Mouse (Mus musculus) lung, postnatal 4 days (tissue): ENCODE data around the gene Emilin1.

ENCODE experiments used
- DNase-seq, 2 experiments: peaks; one replicate each; pipeline ENCODE4 v3.0.0; 2021

Emilin1 gene

DNA sequence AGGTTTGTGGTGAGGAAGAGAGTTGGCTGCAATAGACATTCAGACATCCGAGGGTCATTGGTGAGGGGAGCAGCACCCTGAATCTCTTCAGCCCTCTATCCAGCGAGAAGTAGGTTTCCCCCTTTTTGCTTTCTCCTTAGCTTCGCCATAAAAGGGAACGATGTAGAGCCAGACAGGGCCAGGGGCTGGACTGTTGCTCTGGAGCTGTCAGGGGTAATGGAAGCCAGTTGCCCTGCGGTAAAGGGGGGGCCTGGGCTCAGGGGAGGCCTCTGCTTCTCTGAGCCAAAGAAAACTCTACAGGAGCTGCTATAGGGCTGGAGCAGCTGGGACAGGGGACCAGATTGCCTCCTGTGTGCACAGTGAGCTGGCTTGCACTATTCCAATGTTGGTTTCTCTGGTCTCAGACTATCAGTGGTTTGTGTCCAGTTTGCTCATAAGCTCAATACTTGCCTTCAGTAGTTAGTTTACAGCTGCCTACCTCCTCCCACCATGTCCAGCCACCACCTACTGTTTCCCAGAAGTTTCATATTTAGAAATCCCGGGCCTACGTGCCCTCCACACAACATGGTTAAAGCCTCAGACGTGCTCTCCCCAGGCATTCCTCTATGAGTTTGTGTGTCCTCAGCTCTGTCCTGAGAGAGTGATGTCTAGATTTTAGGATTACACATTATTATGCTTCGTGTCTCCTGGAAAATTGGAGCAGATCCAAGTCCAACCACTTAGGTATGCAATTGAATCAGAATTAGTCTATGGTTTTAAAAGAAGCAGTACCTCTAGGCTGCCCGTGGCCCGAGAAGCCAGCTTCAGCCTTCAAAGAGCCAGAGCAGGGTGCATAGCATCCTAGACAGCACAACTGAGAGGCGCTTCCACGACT, 4.5 kb upstream of the Emilin1 start:
- peak; percentile 52 to 80 for DNase-seq

GRCm38 (mm10) chr5:30909300-30909659, 3.9 kb upstream of the Emilin1 start:
- no peak for DNase-seq

GRCm38 (mm10) chr5:30909863-30910262, 3.3 kb upstream of the Emilin1 start:
- no peak for DNase-seq

GRCm38 (mm10) chr5:30910481-30910880, 2.7 kb upstream of the Emilin1 start:
- no peak for DNase-seq

DNA sequence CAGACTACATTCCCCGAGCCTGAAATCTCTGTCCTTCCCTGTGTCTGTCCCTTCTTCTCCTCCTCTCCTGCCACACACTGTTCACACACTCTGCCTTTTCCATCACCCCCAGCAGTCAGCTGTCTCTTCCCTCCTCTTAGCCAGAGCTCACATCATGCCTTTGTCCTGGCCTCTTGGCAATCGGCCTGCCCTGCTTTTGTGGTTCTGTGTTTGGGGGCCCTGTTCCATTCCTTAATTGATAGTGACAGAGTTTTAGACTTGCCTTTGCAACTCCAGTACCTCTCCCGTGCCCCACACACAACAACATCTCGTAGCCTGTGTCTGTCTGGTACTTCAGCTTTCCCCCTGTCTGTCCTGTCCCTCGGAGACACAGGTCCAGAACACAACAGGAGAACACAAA, 1.0 kb upstream of the Emilin1 start:
- DNase-seq = peak in 1 of 2 experiments; percentile 58

DNA sequence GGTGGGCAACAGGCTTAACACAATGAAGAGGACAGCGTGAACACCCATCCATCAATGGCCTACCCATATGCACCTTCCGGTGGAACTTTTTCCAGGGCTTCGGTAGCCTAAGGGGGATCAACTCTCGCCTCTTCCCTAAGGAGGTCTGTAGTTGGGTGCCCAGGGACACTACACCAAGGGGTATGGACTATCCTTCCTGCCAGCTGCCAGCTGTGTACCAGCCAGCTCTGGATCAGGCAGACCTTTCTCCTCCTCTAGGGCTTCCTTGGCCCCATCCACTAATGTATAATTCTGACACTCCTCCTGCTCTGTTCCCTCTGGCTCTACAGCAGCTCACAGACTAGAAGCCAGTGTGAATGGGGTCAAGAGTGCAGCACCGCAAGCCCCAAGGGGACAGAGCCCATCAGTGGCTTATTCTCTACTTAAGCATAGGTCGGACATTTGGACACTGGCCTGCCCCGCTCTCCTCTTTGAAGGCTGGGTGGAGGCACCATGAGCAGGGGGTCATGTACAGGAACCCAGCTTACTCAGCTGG, 966 bp downstream of the Emilin1 start:
- peak in 1 of 2 experiments; percentile 25 for DNase-seq

DNA sequence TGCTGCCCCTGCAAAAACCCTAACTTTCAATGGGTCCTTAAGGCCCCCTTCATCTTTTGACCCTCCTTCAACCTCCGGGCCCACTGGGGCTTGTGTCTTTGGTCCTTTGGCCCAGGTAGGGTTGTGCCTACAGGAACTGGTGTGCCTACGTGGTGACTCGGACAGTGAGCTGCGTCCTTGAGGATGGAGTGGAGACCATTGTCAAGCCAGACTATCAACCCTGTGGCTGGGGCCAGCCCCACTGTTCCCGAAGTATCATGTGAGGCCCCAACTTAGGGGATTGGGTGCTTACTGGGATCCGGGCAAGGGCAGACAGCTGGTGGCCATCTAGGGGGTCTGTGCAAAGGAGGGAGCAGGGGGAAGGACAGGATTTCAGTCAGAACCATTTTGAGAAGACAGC, 1.6 kb downstream of the Emilin1 start:
- DNase-seq = peak in 1 of 2 experiments; percentile 30

GRCm38 (mm10) chr5:30915456-30915855, 2.3 kb downstream of the Emilin1 start:
- DNase-seq = peak; percentile 42 to 48

GRCm38 (mm10) chr5:30915974-30916433, 2.8 kb downstream of the Emilin1 start:
- DNase-seq = peak; percentile 91 to 96

DNA sequence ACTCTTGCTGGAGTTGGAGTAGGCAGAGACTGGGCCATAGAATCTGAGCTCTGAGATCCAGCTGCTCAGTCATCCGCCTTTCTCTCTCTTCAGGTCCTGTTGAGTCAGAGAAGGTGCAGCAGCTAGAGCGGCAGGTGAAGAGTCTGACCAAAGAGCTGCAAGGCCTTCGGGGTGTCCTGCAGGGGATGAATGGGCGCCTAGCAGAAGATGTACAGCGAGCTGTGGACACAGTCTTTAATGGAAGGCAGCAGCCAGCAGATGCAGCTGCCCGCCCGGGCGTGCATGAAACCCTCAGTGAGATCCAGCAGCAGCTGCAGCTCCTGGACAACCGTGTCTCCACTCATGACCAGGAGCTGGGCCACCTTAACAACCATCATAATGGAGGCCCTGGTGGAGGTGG, 3.6 kb downstream of the Emilin1 start:
- DNase-seq = no peak

- DNase-seq = peak in 1 of 2 experiments; percentile 28
These were observed 4.1 kb downstream of the Emilin1 start for GRCm38 (mm10) chr5:30917348-30917747.

DNA sequence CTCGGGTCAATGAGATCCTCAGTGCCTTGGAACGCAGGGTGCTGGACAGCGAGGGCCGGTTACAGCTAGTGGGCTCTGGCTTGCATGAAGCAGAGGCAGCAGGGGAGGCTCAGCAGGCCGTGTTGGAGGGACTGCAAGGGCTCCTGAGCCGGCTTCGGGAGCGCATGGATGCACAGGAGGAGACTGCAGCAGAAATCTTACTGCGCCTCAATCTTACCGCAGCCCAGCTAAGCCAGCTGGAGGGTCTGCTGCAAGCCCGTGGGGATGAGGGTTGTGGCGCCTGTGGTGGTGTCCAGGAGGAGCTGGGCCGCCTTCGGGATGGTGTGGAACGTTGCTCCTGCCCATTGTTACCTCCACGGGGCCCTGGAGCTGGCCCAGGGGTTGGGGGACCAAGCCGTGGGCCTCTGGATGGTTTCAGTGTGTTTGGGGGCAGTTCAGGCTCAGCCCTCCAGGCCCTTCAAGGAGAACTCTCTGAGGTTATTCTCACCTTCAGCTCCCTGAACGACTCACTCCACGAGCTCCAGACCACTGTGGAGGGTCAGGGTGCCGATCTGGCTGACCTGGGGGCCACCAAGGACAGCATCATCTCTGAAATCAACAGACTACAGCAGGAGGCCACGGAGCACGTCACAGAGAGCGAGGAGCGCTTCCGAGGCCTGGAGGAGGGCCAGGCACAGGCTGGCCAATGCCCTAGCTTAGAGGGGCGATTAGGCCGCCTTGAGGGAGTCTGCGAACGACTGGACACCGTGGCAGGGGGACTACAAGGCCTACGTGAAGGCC, 4.9 kb downstream of the Emilin1 start:
- peak in 1 of 2 experiments; percentile 26 for DNase-seq

DNA sequence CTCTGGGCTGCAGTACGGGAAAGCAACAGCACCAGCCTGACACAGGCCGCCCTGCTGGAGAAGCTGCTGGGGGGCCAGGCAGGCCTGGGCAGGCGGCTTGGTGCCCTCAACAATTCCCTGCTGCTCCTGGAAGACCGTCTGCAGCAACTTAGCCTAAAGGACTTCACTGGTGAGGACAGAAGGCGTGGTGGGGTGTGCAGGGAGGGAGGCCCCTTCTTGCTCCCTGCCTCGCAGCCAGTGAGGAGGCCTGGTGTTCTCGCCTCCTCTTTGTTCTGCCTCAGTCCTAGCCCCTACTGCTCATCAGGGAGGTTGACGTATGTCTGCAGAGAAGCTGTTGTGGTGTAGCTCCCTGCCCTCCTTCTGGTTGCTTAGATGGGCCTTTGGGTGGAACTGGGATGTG, 5.5 kb downstream of the Emilin1 start:
- DNase-seq = no peak

- DNase-seq = no peak
These were observed 6.8 kb downstream of the Emilin1 start for GRCm38 (mm10) chr5:30919831-30920614.

GRCm38 (mm10) chr5:30920621-30921020, 7.4 kb downstream of the Emilin1 start:
- DNase-seq = peak; percentile 48 to 59

- DNase-seq = peak; percentile 90 to 94
These were observed 8.2 kb downstream of the Emilin1 start, which contains the start of gene Khk for GRCm38 (mm10) chr5:30921256-30922033. Gene Khk, plus strand, starts transcription at chr5:30921431.

DNA sequence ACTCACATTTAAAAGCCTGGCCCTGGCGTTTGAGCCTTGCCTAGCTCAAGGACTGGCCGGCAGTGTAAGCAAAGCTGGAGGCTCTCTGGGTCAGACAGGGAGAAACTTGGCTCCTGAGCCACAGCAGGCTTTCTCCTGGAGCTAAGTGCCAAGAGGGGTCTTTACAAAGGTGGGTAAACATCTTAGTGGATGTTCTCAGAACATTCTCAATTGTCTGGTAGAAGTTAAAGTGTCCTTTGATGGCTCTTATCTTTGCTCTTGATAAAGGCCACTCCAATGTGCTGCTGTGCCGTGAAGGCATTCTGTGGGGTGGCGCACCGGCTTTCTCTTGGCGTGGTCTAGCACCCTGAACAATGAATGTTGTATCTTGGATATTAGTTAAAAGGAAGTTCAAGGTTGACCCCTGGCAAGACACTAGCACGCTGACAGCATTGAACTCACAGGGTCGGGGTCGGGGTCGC, 9.4 kb downstream of the Emilin1 start:
- peak in 1 of 2 experiments; percentile 51 for DNase-seq

- no peak for DNase-seq
These were observed 9.9 kb downstream of the Emilin1 start for GRCm38 (mm10) chr5:30923119-30923518.

- DNase-seq = no peak
These were observed 11.4 kb downstream of the Emilin1 start for GRCm38 (mm10) chr5:30924614-30925013.

- peak in 1 of 2 experiments; percentile 49 for DNase-seq
These were observed 12.0 kb downstream of the Emilin1 start for GRCm38 (mm10) chr5:30925217-30925616.

- DNase-seq = no peak
These were observed 12.9 kb downstream of the Emilin1 start for GRCm38 (mm10) chr5:30926073-30926472.
